Mouse (Mus musculus) skeletal muscle tissue, adult 2 months (tissue): ENCODE measurements around the gene Plod1.

ENCODE experiments used
- DNase-seq: peaks from one replicate; pipeline ENCODE4 v3.0.0-alpha.2; 2012; ENCODE audit warnings: low read depth, low spot score

Gene Plod1

DNA sequence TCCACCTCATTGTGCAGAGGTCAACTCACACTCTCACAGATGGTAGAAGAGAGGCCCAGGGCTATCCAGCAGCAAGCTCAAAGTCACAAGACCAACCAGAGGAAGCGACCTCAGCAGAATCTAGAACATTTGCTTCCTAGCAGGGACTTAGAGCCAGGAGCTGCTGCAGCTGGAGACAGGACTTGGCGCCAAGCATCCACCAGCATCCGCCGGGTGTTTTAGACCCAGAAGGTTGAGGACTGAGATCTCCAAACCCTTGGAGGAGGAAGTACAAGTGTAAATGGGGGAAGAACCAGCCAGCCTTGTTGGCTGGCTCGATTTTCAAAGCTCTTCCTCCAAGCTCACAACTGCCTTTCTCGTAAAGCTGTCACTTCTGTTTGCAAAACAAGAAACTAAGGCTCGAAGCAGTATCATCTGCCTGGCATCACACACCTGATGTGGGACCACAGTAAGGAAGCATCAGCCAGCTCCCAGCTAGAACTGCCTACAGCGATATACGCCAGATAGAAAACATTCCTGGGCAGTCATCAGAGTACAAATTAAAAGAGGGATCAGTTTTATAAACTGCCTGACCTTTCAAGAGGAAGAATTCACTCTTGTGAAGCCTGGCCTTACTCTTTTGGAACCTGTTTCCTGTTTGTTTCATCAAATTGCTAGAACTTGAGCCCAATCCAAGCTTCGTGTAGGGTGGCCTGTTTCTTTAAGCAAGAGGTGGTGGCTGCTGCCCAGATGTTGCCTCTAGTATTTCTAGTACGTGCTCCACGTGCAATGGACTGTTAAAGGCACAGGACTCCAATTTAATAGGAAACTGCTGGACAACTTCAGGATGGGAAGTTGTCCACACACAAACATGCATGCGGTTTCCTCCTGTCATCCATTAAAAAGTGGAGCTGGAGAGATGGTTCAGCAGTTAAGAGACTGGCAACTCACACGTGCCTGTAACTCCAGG is 1.9 kb upstream of the Plod1 start:
- peak; percentile 85 for DNase-seq

DNA sequence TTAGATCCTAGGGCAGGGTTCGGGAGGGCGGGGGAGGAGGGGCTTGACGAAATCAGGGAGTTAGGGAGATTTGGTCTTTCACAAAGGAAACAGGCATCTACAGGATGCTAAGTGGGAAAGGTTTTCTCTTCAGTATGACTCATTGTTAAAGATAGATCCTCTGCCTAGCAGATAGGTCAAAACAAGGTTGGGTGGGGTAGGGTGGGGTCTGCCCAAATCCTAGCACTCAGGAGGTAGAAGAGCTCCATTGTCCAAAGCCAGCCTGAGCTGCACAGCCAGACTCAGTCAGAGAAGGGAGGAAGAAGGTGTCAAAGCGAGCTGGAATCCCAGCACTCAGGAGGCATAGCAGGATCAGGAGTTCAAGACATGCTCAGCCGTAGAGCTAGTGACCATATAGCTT is 919 bp upstream of the Plod1 start:
- no peak for DNase-seq

DNA sequence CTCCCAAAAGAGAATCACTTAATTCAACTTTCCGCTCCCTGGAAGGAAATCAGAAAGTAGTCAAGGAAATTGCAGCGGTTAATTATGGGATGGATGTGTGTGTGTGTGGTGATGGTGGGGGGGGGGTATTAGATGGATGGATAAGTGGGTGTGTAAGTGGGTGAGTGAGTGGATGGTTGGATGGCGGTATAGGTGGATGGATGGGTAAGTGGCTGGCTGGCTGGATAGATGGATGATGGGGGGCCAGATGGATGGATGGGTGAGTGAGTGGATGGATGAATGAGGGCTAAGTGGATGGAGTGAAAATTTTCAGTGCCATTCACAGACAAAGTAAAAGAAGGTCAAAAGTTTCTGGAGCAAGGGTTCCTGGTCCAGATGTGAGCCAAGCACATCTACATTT is 454 bp upstream of the Plod1 start:
- DNase-seq, result no peak

DNA sequence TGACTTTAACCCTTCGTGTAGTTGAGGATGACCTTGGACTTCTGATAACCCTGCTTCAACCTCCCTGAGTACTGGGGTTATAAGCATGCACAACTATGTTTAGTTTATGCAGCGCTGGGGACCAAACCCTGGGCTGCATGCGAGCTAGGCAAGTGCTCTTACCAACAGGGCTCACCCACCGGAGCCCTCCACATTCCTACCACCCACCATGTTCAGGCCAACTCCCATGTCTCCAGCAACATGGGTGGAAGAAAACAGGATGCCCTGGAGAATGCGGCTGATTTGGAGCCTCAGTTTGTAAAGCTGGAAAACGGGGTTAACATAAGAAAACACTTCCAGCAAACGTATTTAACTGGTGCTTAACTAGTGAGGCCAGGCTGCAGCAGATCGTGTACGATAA is 663 bp downstream of the Plod1 start:
- no peak for DNase-seq

DNA sequence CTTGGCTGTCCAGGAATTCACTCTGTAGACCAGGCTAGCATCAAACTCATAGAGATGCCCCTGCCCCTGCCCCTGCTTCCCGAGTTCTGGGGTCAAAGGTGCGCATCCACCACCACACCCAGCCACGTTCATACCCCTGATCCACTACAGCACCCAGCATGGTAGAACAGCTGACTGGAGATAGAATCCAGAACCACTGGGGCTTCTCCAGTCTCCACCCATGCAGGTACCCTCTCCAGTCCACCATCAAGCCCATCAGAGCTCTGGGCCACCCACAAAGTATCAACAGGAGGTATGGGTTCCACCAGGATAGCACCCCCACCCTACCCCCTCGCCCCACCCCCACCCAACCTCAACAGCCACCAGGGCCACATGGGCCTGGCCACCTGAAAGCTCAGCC is 2.0 kb downstream of the Plod1 start:
- DNase-seq, result no peak

DNA sequence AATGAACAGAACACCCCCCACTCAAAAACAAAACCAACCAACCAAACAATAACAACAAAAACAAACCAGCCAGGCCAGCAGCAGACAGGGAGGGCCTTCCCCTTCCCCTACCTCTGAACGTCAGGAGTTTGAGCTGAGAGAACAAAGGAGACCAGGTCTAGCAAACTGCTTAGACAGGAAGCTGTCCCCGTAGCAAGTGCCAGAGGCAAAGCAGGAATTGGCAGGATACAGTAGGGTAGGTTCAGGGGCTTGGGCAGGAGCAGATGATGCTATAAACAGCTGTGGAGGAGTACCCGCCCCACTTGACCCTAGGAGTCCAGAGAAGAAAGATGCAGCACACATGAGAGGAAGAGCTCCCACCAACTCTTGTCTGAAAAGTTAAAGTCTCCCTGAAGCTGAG is 2.4 kb downstream of the Plod1 start:
- no peak for DNase-seq

DNA sequence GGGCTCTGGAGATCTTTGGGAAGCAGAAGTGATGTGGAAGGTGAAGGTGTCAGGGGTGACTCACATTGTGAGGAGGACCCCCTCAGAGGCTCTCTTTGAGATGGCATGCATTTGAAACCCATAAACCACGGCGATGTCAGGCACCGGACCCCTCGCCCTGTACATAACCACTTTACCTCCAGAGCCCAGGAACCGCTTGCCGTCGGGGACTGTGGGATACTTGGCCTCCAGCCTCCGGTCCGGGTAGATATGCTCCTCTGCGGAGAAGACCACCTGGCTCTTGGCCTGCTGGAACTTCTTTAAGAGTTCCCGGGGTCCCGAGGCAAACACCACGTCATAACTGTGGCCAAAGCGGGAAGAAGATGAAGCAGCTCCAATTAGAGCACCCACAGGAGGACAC is 5.6 kb downstream of the Plod1 start:
- DNase-seq, result no peak

DNA sequence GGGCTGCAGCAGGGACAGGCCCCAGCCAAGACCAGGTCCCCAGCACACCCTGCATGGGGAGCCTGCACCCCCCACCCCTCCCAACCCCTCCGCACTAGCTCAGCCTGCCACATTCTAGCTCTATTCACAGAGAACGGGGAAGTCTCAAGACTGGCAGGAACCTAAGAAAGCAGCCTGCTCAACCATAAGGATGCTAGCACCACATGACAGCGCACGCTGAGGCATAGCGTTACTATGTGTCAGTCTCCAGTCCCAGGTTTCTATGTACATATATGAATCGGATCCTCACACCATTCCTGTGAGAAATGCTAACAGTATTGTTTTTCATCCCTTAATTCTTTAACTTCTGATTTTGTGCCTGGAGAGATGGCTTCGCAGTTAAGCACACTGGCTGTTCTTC is 8.0 kb downstream of the Plod1 start:
- no peak for DNase-seq

DNA sequence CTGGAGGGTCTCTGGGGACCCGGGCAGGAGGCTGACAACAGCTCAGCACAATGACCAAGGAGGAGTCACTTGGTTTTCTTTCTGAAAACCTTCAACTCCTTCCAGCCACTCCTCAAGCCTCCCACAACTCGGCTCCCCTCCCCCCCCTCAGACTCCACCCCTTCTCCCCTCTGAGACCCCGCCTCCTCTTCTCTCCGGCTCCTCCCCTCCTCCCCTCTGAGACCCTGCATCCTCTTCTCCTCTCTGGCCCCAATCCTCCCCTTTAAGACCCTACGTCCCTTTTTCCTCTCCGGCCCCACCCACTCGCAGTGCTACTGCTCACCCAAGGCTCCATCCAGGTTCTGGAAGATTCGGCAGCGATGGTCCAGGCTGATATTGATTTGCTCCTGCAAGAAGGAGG is 8.4 kb downstream of the Plod1 start:
- no peak for DNase-seq

DNA sequence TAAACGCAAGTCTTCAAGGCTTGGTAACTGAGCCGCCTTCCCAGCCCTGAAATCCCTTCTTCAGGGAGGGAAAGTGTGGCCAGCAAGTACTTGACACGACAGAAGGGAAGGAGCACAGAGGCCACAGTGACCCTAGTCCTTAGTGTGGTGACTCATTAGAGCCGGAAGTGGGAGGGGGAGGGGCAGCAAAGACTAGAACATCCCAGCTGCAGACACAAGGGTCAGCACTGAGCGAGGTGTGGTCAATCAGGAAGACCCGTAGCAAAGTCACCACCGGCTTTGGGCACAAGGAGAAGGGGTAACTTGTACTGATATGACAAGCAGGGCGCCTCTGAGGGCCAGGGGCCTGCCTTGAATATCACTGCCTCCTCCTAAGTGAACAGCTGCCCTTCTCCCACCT is 8.9 kb downstream of the Plod1 start:
- peak; percentile 44 for DNase-seq

DNA sequence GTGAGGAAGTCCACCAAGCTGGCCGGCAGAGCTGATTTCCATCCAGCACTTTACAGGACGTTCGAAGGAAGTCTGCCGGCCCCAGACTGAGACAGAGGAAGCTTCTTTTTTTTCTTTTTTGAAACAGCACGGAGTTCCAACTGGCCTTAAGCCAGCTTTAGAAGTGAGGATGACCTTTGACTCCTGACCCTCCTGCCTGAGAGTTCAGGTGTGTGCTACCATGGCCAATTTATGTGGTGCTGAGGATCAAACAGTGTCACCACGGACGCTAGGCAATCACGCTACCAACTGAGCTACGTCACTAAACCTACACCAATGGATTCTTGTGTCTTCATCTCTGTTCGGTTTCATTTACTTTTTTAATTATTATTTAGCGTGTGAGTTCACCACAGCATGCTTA is 14.2 kb downstream of the Plod1 start:
- DNase-seq, result no peak

DNA sequence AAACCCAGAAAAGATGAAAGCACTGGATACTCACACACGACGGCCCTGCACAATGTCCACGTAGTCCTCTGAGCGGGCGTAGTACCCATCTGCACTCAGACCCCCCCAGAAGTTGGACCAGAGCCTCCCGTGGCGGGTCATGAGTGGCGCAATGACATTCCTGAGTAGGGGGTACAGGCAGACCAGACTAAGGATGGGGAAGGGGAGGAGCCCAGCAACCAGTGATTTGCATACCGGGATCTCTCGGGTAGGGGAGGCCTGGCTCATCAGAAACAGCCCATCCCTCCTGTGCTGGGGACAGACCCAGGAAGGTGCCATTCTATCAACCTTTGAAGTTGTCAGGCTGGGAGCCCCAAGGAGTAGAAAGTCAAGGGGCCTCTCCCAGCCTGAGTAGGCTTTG is 15.6 kb downstream of the Plod1 start:
- no peak for DNase-seq

DNA sequence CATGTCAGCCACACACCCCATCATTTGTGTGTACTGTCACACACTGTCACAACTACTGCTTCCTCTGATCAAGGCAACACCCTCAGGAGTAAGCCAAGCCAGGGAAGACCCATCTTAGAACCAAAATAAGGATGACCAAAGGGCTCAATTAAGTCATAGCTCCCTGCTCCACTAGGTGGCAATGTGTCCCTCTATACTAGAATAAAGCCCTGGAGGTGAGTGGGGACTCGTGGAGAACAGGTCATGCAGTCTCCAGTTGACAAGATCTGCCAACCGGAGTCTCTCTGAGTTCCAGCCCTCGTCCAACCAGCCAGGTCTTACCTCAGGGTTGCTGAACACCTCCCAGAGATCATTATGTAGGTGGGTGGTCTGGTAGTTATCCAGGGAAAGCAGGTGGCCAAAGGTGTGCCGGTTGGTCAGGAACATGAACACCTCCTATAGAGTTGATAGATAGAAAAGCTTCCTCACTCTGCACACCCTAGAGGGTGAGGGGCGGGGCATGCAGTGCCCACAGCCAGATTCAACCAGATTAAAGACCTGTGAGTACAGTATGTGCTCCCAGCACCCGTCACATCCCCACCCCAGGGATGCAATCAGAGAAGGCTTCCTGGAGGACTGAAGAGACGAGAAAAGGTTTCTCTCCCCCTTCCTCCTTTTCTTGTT is 18.0 kb downstream of the Plod1 start:
- no peak for DNase-seq

DNA sequence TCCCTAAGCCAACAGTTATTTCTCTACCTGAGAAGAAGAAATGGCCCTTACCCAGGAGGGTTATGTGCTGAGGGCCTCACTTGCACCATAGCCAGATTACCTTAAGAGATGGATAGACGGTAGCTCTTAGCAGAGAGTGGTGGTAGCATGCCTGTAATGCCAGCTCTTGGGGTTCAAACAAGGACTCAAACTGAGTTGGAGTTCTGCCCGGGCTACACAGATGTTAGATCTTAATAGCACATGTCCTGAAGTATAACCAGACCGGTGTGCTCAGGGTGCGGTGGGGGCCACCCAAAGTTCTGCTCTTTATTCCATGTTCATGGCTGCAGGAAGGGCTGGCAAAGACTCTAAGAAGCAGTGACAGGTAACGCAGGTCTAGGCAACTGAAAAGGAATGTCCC is 27.1 kb downstream of the Plod1 start:
- DNase-seq, result no peak

DNA sequence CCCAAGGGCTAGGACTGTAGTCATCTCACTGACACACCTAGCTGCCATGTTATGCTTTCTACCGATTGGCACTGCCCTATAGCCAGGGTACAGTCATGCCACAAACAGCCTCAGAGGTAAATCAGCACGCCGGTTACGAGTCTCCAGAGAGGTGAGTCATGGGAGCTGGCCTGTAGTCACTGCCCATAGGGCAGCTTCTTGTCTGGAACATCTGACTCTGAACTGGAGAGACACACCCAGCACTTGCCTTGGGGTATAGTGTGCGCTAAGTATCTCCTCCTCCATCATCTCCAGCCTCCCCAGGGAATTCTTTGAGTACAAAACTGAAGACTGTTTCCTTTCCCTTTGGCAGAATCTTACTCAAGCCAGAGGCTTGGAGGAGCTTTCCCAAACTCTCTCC is 30.3 kb downstream of the Plod1 start:
- DNase-seq, result peak; percentile 70

DNA sequence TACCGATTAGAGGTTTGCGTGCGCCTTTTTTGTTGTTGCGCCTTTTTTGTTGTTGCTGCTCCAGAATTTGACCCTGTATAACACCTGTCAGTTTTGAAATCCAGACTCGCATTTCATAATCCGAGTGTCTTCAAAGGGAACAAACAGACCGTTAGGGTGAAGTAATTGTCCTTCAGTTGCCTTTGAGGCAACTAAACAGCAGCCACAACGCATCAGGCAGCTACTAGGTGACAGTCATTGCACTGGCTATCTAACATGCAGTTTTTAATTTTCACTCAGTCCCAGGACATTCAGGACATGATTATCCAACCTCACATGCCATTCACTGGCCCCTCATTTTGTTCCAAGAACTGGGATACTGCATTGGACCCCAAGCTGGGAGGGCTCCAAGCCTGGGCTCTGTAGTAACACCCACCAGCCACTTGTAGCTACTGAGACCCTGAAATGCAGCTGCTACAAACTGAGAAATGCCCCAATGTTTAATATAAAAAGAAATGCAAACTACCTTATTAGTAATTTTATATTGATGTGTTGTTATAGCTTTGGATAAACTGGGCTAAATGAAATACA is 31.4 kb downstream of the Plod1 start:
- DNase-seq, result no peak

DNA sequence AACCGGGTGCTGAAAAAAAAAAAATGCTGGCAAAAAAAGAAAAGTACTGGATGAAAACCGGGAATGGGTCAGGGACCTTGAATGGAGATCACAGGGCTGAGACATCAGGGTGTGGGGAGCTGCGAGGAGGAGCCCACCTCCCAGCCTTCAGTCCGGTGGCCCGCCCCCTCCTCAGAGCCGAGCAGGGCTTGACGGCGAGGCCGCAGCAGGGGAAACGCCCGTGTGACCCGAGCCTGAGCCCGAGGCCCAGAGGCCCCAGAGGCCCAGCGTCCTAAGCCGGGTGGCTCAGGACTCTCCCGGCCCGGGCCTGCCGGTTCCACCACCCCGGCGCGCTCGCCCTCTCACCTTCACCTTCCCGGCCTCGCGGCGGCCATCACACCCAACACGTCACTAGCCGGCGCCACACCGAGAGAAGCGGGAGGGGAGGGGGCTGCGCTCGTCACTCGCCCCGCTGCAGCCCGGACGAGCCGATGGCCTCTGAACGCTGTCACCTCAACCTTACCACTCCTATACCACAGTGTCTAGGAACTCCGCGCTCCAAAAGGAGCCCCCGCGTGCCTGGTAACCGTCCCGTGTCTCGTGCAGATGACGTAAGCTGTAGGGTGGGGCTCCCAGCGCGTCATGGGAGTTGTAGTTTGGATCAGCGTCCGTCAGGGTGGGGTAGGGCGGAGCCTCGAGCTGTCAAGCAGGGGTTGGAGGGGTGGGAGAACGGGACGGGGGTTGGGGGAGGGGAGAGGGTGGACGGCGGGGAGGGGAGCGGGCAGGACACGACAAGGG is 32.1 kb downstream of the Plod1 start, which contains the start of gene Mfn2:
Gene Mfn2, minus strand, starts transcription at position 392 of the 777 bp plus-strand sequence.
- DNase-seq, result peak; percentile 92

DNA sequence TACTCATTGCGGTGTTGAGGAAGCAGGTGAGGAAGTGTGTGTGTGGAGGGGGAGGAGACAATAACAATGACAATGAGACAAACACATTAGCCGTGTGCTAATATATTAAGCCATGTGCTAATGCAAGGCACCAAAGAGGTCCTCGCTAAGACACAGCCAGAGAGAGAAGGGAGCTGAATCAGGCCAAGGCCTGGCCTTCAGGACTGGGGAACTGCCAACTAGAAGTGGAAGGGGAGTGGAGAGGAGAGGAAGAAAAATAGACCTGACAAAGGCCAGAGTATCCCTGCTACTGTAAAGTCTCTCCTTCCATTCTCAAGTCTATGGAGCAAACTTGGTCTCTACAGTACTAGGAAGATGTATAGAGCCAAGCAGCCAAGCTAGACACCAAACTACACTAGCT is 33.0 kb downstream of the Plod1 start:
- DNase-seq, result no peak

DNA sequence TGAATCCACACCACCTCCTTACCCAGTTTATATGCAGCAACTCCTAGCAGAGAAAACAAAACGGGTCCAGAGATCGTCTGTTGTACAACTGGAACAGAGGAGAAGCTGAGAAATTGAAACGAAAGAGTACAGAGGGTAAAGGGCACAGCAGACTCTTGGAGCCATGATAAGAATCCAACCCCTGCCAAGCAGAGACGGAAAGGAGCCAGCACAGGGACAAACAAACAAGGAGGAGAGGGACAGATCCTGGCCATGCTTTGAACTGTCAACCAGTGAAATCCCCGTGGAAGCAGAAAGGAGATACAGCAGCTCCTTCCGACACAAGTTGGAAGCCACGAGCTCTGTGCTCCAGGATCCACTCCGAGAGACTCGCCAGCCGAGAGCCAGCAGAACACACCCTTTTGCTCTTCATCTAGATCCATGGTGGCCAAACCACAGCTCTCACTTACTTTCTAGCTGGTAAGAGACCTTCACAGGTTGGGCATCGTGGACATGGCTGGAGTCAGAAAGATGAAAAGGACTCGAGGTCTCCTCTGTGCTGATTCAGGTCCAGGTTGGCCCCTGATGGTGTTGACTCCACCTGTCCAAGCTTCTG is 33.6 kb downstream of the Plod1 start:
- no peak for DNase-seq

DNA sequence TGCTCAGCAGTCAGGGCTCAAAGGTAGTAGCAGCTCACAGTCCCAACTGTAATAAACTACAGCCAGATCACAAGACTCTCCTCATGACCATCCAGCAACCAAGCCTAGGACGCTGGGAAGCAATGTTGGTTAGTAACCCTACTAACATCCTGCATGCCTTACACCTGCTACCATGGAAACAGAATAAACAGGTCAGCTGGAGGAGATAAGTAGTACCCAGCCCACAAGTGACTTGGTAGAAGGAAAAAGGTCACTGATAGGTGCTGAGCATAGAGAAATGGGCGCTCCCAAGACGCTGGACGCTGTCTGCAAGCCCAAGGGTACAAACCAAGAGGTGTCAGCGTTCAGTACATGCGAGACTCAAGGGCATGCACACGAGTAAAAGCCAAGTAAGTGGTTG is 36.1 kb downstream of the Plod1 start:
- DNase-seq, result peak; percentile 71

DNA sequence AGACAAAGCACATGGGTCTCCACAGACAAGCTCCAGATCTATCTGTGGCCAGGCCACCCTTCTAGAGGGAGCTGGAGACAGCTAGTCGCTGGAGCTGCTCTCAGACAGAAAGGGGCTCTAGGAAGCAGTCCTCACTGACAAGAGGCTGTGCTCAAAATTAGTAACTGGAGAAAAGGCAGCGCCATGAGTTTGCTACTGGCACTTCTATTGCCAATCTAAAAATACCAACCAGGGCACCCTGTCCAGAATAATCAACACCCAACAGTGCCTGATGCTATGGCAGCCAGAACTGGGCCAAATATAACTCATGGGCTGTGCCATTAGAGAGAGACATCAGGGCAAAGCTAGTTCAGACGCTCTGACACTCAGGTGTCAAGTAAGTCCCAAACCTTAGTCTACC is 39.2 kb downstream of the Plod1 start:
- peak; percentile 86 for DNase-seq

DNA sequence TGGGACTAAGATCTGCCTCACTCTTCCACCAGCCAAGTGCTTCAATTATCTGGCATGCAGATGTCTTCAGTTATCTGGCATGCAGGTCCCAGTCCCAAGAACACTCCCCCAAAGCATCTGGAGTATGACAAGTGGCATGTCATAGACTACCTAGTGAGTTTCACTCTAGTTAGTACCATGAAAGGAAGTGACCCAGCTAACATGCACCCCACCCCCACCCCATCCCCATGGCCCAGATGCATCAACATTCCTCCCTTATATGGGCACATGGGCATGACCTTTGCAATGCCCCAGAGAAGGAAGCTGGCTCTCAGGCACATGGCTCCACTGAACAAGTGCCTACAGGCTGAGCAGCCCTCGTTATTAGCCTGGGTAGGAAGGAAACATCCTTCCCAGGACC is 40.2 kb downstream of the Plod1 start:
- no peak for DNase-seq
